Mouse (Mus musculus): ENCODE measurements around the gene Slc35b4.

DNA sequence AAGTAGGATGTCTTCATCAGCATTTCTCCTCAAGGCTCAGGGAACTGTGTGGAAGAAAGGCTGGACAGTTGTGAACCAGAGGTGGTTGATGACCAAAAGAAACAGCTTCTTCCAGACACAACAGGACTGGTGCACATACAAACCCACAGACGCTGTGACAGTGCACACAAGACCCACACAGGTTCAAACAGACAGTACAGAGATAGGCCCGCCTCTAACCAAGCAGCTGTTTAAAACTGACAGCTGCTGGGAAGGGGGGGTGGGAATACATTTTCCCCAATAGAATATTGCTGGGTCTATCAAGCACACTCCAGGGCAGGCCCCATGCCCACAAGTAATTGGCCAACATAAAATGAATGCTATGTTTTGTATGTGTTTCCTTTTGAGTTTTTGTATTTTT lies 52.5 kb downstream of the Slc35b4 start:
- TF ChIP-seq CTCF (IDR thresholded peaks at IDR 0.05; ENCODE audit: low read depth, low read length) (no peak), POLR2A (IDR thresholded peaks at IDR 0.05; ENCODE audit: borderline replicate concordance, low read depth, low read length) (no peak)

All from bone marrow macrophage, adult 2 months (primary cell).